Mouse (Mus musculus) mouse trophoblast stem cell (cell line): ENCODE data around the gene Gm37419.

Source experiments
- in situ Hi-C, 2 experiments: fragments of 300-500 bp; cut with MseI, MboI; formaldehyde crosslinking; loops; 2 replicates in 1 of 2; 3 replicates in 1 of 2; pipeline ENCODE4 v1.15.1; 2025

Gene Gm37419

DNA sequence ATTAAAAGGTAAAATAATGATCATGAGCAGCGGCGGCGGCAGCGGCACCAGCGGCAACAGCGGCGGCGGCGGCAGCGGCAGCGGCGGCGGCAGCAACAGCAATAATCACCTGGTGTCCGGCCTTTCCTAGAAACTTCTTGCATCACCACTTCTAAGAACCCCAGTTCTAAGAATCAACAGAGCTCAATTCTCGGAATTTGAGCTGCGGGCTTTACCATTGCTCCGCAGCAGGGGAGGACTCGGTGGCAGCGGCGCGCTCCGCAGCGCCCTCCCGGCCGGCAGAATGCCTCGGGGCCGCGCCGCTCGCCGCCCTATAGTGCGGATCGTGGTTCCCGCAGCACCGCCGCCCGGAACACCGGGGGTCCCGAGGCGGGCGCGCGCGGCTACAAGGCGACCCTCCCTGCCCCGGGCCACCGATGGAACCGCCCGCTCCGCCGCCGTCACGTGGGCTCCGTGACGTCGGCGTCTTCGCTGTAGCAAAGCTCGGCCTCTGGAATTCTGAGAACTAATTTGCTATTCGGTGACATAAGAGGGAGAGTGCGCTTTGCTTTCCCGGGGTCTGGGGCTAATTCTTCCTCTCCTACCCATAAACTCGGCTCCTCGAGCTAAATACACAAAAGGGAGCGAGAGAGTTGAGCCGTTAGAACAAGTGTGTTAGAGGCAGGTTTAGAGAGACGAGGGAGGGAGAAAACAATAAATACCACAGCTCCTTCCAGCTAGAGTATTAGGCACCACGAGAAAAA is at the start of gene Gm37419, which contains the start of gene Bcl6:
TSS of gene Gm37419 (plus strand) at position 17 of the 743 bp plus-strand sequence.
TSS of gene Bcl6 (minus strand) at position 387 of the 743 bp plus-strand sequence.
- in situ Hi-C loops = loop anchor here in 1 of 2 experiments (10.0 kb wide), 2 partner anchors 286 to 1066 kb away; no protein-coding TSS in a partner anchor

DNA sequence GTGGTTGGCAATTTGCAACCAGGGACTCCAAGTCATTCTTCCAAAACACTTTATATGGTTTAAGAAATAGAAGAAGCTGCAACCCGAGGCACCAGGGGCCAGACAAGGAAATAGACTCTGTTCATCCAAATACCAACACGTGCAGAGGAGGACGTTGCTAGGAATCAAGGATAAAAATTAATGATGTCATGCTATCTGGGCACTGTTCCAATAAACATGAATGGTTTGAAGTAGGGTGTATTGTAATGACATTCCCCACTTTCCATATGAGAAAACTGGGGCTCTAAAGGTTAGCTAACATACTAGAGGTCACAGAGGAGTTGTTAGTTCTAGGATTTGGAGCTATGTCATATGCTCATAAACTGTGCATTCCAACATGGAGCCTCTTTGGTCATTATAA is 43.5 kb upstream of the Gm37419 start:
- in situ Hi-C loops = no loop called here

- in situ Hi-C loops = no loop called here
Measured at GRCm38 (mm10) chr16:23947654-23948053, 40.6 kb upstream of the Gm37419 start.

GRCm38 (mm10) chr16:23952101-23952727 is 36.1 kb upstream of the Gm37419 start:
- in situ Hi-C loops = loop anchor here (10.0 to 25.0 kb wide), 3 partner anchors 407 to 1310 kb away; no protein-coding TSS in a partner anchor

DNA sequence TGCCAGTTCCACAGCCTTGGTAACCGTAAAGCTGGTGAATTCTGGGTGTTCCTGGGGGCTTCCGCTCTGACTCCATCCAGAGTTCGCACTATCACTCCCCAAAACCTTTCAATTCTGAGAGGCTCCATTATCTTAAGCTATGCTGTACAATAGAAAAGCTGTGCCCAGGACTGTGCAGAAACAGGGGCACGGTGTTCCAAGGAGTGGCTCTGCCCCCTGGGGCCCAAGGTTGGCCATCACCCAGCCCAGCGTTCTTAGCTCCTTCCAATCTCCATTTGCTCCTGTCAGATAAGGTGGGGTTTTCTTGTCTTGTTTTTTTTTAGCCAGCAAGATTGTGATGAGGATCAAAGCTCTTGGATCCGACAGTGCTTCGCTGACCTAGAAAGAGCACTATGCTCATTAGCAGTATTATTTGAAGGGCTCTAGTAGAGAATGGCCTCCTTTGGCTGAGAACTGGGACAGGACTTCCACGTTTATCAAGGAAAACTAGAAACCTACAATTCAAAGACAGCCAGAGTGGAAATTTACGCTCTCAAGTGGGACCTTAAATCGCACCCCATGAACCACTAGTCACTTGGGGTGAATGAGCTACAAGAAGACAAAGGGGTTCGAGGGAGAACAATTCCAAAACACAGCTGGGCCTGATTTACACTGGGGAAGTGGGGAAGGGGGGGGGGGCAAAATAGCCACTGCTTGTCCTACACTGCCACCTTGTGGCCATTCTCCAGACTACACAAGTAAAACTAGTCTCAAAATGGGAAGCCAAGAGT is 34.9 kb upstream of the Gm37419 start:
- in situ Hi-C loops = loop anchor here (10.0 to 25.0 kb wide), 3 partner anchors 409 to 1309 kb away; no protein-coding TSS in a partner anchor

- in situ Hi-C loops = loop anchor here (10.0 to 25.0 kb wide), 3 partner anchors 409 to 1308 kb away; no protein-coding TSS in a partner anchor
Measured at GRCm38 (mm10) chr16:23953959-23954260, 34.4 kb upstream of the Gm37419 start.

DNA sequence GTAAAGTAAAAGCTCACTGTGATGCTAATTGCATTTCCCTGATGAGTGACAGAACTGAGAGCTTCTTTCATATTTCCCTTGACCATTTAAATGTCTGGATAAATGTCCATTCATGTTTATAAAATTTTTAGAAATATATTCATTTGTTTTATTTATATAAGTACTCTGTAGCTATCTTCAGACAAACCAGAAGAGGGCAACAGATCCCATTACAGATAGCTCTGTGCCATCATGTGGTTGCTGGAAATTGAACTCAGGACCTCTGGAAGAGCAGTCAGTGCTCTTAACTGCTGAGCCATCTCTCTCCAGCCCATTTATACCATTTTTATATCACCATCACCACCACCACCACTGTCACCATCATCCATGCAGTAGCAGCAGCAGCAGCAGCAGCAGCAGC is 29.3 kb upstream of the Gm37419 start:
- in situ Hi-C loops = loop anchor here (10.0 to 25.0 kb wide), 3 partner anchors 414 to 1303 kb away; no protein-coding TSS in a partner anchor

DNA sequence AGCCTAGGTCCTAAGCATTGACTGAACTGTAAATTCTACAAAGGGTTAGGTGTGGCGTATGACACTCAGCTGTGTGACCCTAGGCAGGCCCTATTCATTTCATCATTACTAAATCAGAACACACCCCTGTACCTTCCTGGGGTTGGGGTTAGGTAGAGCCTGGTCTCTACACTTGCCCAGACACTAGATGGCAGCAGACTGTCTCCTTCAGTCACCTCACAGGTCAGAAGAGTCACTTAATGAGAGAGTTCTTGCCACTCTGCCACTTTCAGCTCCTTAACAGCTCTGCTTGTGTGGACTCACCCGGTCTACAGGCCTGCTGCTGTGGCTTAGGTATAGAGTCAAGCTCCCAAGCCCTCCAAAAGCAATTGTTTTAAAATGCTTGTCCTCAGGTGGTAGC is 25.9 kb upstream of the Gm37419 start:
- in situ Hi-C loops = loop anchor here in 1 of 2 experiments (25.0 kb wide), 1 partner anchor 1300 kb away; no protein-coding TSS in a partner anchor

DNA sequence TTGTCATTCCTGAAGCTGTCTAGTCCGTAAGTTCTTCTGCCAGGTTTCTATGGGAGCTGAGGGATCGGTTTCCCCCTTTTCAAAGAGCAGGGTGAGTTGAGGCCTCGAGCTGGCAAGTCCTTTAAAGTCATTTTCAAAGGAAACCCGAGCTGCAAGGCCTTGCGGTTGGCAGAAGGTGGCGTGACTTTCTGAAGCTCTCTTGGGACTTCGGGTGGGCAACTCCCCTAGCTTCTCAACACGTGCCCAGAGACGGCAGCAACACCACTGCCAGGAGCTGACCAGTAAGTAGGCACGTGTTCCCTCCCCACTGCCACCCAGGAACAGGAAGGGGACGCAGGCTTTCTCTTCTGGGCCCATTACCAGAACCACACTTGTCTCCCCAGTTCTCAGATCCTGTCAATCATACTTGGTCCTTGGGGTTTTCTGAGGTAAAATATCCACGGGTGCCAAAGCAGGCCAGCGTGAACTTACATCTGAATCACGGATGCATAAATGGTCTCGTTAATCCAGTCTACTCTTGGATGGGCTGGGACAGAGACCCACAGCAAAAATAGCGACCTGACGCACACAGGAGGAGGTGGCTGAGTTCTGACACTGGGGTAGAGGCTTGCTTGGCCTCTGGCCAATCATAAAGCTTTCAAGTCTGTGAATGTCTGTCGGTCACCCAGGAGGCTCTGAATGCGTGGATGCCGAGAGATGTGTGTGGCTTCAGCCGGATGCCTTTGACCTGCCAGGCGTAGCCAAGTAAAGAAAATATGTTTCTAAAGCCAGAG is 24.2 kb upstream of the Gm37419 start:
- in situ Hi-C loops = loop anchor here in 1 of 2 experiments (25.0 kb wide), 1 partner anchor 1298 kb away; no protein-coding TSS in a partner anchor

DNA sequence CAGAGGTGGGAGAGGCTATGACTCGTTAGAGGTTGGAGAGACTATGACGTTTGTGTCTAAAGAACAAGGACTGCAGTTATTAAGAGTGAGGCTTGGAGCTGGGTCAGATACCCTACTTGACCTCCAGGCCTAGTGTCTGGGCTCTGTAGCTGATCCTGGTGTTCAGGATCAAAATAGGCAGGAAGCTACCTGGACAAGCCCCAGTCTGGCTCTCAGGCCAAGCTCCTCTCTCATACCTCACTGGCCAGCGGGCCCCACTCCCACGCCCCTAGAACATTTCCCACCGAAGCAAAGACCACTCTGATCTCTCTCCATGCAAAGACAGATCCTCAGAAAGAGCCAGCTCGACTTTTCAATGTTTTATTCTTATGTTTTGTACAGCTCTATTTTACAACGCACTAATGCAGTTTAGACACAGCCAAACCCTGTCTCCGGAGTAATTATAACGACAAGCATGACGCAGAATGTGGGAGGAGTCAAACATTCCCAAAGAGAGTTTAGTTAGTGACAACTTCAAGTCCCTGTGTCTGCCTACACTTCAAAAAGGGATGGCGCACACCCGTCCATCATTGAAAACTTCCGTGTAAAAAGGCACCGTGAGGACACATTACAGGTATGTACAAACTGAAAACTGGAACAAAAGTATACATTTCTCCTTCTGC is 23.4 kb upstream of the Gm37419 start:
- in situ Hi-C loops = loop anchor here in 1 of 2 experiments (25.0 kb wide), 1 partner anchor 1297 kb away; no protein-coding TSS in a partner anchor

GRCm38 (mm10) chr16:23966066-23966465 is 22.2 kb upstream of the Gm37419 start:
- in situ Hi-C loops = loop anchor here in 1 of 2 experiments (25.0 kb wide), 1 partner anchor 1296 kb away; no protein-coding TSS in a partner anchor

GRCm38 (mm10) chr16:23967301-23967700 is 21.0 kb upstream of the Gm37419 start:
- in situ Hi-C loops = loop anchor here in 1 of 2 experiments (25.0 kb wide), 1 partner anchor 1295 kb away; no protein-coding TSS in a partner anchor

DNA sequence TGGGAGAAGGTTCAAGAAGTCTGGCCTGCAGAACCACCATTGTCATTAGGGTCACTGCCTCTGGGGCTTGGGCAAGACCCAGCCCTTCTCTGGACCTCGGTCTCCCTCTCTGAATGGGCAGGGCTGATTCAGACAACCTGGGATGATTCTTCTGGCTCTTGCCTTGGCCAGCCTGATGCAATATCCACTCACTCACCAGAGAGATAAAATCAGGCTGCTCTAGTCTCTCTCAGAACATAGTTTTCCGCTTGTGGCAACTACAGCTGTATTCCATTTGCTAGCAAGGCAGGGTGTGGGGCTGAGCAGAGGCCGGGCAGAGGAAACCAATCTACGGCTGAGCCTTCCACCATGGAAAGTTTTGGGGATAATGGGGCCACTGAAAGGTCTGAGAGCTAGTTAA is 19.4 kb upstream of the Gm37419 start:
- in situ Hi-C loops = loop anchor here in 1 of 2 experiments (25.0 kb wide), 1 partner anchor 1293 kb away; no protein-coding TSS in a partner anchor

GRCm38 (mm10) chr16:23969919-23970318 is 18.4 kb upstream of the Gm37419 start:
- in situ Hi-C loops = loop anchor here in 1 of 2 experiments (25.0 kb wide), 1 partner anchor 1292 kb away; no protein-coding TSS in a partner anchor

- in situ Hi-C loops = loop anchor here in 1 of 2 experiments (25.0 kb wide), 1 partner anchor 1290 kb away; no protein-coding TSS in a partner anchor
Measured at GRCm38 (mm10) chr16:23972126-23972740, 16.0 kb upstream of the Gm37419 start.

DNA sequence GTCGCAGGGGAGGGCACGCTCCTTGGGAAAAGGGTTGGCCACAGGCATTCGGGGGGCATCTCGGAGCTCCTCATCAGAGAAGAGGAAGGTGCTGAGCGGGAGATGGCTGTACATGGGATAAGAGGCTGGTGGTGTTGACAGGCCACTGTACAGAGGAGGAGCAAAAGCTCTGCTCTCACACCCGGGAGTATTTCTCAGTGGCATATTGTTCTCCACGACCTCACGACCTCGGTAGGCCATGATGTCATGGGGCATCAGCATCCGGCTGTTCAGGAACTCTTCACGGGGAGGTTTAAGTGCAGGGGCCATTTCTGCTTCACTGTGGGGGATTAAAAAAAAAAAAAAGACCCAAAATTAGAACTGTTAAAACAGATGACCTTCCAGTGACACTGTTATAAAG is 15.4 kb upstream of the Gm37419 start:
- in situ Hi-C loops = loop anchor here in 1 of 2 experiments (25.0 kb wide), 1 partner anchor 1289 kb away; no protein-coding TSS in a partner anchor

GRCm38 (mm10) chr16:23973635-23974367 is 14.5 kb upstream of the Gm37419 start:
- in situ Hi-C loops = loop anchor here in 1 of 2 experiments (25.0 kb wide), 1 partner anchor 1288 kb away; no protein-coding TSS in a partner anchor

GRCm38 (mm10) chr16:23976196-23976595 is 12.1 kb upstream of the Gm37419 start:
- in situ Hi-C loops = loop anchor here in 1 of 2 experiments (5.0 kb wide), 1 partner anchor 1086 kb away; no protein-coding TSS in a partner anchor
